Mouse (Mus musculus): Measurements from ENCODE around the gene Sema4c.

GRCm38 (mm10) chr1:36586288-36586687 is 28.1 kb upstream of the Sema4c start:
- TF ChIP-seq EP300 (IDR thresholded peaks at IDR 0.05) (no peak), CTCF (IDR thresholded peaks at IDR 0.05) (no peak)
